Mouse (Mus musculus): Measurements from ENCODE around the gene Chil5. TPM values are rescaled to one million over a fixed set of nuclear protein-coding genes. Genes with fewer than 3 reads are reported as not detected.

Gene Chil5
- total RNA-seq, 2 experiments from 2014 or later = 1.5 TPM; not detected in 1

Other genes starting within 250 kb of the Chil5 start
- gene Rap1a, start 231.5 kb downstream of the Chil5 start, total RNA-seq (2015; ENCODE audit: low replicate concordance) = 67.7 and 77.8 TPM in 2 replicates
- gene Rap1a, start 231.5 kb downstream of the Chil5 start, total RNA-seq (2017; ENCODE audit: low replicate concordance) = 99.3 and 137 TPM in 2 replicates
- 0.84 TPM in 1 of 2 replicates, not detected in the other for gene Adora3, start 162.0 kb downstream of the Chil5 start, total RNA-seq (2015; ENCODE audit: low replicate concordance)
- 1.1 TPM in 1 of 2 replicates, not detected in the other for gene Adora3, start 162.0 kb downstream of the Chil5 start, total RNA-seq (2017; ENCODE audit: low replicate concordance)
- gene Tmigd3, start 161.9 kb downstream of the Chil5 start, total RNA-seq (2015; ENCODE audit: low replicate concordance) = not detected in 2 replicates
- gene Tmigd3, start 161.9 kb downstream of the Chil5 start, total RNA-seq (2017; ENCODE audit: low replicate concordance) = 1.2 TPM in 1 of 2 replicates, not detected in the other
- 19.9 and 22.1 TPM in 2 replicates for gene I830077J02Rik, start 100.2 kb downstream of the Chil5 start, total RNA-seq (2015; ENCODE audit: low replicate concordance)
- gene I830077J02Rik, start 100.2 kb downstream of the Chil5 start, total RNA-seq (2017; ENCODE audit: low replicate concordance) = 5.4 and 7.1 TPM in 2 replicates
- 14.6 and 17.9 TPM in 2 replicates for gene Wdr77, start 73.4 kb downstream of the Chil5 start, total RNA-seq (2015; ENCODE audit: low replicate concordance)
- 10.5 and 11.4 TPM in 2 replicates for gene Wdr77, start 73.4 kb downstream of the Chil5 start, total RNA-seq (2017; ENCODE audit: low replicate concordance)
- gene Atp5f1, start 72.7 kb downstream of the Chil5 start, total RNA-seq (2015; ENCODE audit: low replicate concordance) = 159 and 191 TPM in 2 replicates
- 268 and 302 TPM in 2 replicates for gene Atp5f1, start 72.7 kb downstream of the Chil5 start, total RNA-seq (2017; ENCODE audit: low replicate concordance)
- 4.4 and 21.9 TPM in 2 replicates for gene Ovgp1, start 59.1 kb downstream of the Chil5 start, total RNA-seq (2015; ENCODE audit: low replicate concordance)
- gene Ovgp1, start 59.1 kb downstream of the Chil5 start, total RNA-seq (2017; ENCODE audit: low replicate concordance) = 31.0 and 38.5 TPM in 2 replicates
- gene Pifo, start 18.2 kb downstream of the Chil5 start, total RNA-seq (2015; ENCODE audit: low replicate concordance) = not detected in 2 replicates
- gene Pifo, start 18.2 kb downstream of the Chil5 start, total RNA-seq (2017; ENCODE audit: low replicate concordance) = not detected in 2 replicates
- 3.7 TPM in 1 of 2 replicates, not detected in the other for gene Chia1, start 80.4 kb upstream of the Chil5 start, total RNA-seq (2015; ENCODE audit: low replicate concordance)
- not detected in 2 replicates for gene Chia1, start 80.4 kb upstream of the Chil5 start, total RNA-seq (2017; ENCODE audit: low replicate concordance)
- 980 and 1,041 TPM in 2 replicates for gene Chil3, start 134.8 kb upstream of the Chil5 start, total RNA-seq (2015; ENCODE audit: low replicate concordance)
- 603 and 680 TPM in 2 replicates for gene Chil3, start 134.8 kb upstream of the Chil5 start, total RNA-seq (2017; ENCODE audit: low replicate concordance)
- gene Chil4, start 186.7 kb upstream of the Chil5 start, total RNA-seq (2015; ENCODE audit: low replicate concordance) = not detected in 2 replicates
- gene Chil4, start 186.7 kb upstream of the Chil5 start, total RNA-seq (2017; ENCODE audit: low replicate concordance) = 1.1 TPM in 1 of 2 replicates, not detected in the other